Mouse (Mus musculus): ENCODE data around the gene Rgs3. TPM values are rescaled to one million over a fixed set of nuclear protein-coding genes. Genes with fewer than 3 reads are reported as not detected.
A peak's percentile ranks its signal among the peaks of the same experiment; 100 is the strongest.

The Rgs3 gene
- total RNA-seq, 2 experiments from 2014 or later = 6.5 to 11.3 TPM

DNA sequence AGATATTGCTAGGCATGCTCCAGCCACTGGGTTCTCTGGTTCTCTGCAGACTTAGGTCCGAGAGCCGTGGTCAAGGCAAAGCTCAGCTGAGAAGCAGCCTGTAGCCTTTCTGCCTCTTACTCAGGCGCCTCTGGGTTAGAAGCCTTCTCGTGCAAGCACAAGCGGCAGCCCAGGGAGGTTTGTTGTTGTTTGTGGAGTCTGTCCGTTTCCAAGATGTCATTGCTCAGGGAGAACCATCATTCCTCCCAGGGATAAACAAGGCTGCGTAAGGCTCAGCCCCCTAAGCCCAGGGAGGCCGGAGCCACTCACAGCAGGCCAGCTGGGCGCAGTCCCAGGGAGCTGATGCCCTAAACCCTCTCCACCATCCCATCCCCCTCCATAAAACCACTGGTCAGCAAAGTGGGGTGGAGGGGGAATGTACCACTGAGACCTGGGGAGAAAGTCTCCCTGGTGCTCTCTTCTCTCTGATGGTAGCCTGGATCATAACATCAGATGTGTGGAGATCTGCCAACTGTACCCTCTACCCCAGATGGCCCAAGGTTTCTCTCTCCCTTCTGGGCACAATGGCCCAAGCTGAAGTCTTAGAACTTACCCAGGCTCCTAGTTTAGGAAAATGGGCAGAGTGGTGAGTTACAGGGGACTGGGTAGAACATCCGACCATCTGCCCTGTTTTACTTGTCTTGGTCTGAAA is 117.5 kb downstream of the Rgs3 start:
- ATAC-seq (replicated peaks; ENCODE audit: poor library complexity, severe bottlenecking) = no peak

DNA sequence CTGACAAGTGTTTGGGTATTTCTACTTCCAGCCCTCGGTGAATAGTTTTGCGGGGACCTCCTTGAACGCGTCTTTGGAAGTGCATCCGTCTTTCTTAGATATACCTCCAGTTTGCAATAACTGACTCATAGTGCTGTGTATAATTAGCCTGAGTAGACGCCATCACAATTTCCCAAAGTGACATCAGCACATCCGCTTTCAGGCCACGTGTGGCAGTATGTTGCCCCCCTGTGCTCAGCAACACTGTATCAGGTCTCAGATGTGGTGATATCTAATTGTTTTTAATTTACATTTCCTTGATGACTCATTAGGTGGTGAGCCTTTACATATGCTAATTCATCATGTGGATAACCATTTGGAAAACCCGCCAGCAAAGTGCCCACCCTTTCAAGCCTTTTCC is 119.5 kb downstream of the Rgs3 start:
- ATAC-seq (replicated peaks; ENCODE audit: poor library complexity, severe bottlenecking) = no peak

DNA sequence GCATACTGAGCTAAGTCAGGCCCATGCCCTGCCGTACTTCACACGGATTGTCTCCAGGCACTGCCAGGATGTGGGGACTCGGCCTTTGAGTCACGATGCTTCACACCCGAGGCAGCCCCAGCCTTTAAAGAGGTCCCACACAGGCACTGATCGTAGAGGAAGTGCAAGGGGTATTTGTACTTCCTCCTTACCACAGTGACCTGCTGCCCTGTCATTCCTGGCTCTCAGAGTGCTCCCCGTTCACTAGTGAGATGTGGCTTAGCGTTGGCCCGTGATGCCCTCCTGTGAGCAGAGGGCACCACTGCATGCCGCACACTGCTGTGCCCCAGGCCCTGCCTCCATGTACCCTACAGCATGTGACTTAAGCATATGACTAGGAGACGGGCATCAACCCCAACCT is 121.8 kb downstream of the Rgs3 start:
- peak; percentile 86 for ATAC-seq (replicated peaks; ENCODE audit: poor library complexity, severe bottlenecking)

DNA sequence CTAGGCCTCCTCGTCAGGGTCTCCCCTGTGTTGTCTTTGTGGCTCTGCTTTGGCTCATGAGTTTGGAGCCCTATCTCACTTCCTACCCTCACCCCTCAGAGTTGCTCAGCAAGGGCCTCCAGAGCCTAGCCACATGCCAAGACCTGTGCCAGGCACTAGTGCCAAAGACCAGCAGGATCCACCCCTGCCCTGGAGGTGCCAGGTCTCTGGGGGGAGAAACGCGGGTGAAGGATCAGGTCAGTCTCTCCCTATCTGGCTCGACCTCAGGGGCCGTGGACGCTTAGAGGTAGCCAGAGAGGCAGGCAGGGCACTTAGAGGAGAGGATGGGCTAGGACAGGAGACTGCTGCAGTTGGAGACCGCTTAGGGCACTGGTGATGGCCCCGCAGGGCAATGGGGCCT is 122.7 kb downstream of the Rgs3 start:
- no peak for ATAC-seq (replicated peaks; ENCODE audit: poor library complexity, severe bottlenecking)

DNA sequence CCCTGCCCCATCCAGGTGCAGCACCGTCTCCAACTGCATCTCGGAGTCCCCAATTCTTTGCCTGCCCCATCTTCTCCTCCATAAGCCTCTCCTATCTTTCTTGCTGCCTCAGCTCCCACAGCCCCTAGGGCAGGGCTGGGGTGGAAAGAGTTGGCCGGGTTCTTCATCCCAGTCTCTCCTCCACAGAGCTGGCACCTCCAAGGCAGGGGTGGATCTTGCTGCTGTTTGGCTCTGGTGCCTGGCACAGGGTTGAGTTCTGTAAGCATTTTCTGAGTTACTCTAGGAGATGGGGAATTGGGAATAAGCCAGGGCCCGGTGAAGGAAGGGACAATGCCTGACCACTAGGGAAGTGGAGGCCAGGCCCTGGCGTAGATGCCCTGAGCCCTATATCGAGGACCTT is 123.5 kb downstream of the Rgs3 start:
- ATAC-seq (replicated peaks; ENCODE audit: poor library complexity, severe bottlenecking) = no peak

DNA sequence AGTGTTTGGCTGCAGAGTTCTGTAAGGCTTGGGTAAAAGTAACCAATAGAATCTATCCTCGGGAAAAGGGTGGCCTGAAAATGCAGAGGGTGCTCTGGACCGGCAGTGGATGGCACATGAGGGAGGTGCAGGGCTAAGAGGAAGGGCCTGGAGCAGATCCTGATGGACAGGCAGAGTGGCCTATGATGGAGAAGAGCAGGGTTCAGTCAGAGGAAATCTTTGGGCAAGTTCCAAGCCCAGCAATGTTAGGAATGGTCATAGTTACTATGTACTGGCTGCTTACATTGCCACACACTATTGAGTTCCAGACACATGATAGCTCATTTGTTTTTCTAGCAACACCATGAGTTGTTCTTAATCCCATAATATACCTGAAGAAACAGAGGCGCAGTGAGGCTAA is 124.7 kb downstream of the Rgs3 start:
- no peak for ATAC-seq (replicated peaks; ENCODE audit: poor library complexity, severe bottlenecking)

DNA sequence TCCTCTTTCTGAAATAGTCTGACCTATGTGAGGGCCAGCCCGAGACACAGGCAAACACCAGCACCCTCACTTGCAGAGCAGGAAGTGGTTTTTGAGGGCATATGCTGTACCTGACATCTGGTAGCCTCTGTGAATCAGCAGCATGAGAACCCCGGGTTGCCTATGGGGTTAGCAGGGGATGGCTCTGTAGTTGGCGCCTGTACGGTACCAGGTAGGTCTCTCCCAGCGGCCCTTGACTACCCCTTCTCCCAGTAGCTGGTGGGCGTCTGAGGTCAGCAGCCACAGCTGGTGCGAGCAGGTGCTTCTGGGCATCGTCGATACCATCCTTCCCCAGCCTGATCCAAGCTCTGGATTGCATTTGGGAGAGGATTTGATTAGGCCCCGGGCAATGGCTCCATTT is 125.6 kb downstream of the Rgs3 start:
- ATAC-seq (replicated peaks; ENCODE audit: poor library complexity, severe bottlenecking) = peak; percentile 55

DNA sequence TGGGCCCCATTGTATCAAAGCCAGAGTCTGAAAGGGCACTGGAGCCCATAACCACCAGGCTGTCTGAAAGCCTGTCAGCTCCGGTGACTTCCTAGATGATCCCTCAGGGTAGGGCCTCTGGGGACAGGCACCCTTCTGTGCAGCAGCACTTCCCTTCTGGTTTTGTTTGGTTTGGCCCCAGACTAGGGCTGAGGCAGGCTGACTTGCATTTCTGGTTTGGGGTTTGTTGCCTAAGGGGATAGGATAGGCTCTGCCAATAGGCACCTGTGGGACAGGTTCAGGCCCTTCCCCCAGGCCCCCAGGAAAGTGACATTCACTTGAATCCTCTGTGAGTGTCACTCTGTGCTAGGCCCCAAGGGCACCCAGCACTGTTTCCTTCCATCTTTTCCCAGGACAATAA is 127.1 kb downstream of the Rgs3 start:
- peak; percentile 66 for ATAC-seq (replicated peaks; ENCODE audit: poor library complexity, severe bottlenecking)

DNA sequence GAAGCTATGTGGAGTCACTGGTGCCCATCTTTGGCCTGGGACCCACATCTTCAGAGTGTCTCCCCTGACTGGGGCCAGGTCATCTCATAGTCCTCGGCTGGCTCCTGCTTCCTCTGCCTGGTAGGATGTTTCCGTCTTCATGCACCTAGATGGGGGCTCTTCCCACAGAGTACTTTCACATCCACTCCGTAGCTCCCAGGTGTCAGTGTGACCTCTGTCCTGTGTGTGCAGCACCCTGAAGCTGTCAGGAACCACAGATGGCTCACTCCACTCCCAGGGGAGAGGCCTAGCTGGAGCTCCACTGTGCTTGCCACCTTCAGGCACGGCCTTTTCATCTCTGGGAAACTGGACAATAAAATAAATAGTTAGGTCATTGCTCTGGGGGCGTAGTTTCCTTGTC is 128.5 kb downstream of the Rgs3 start:
- no peak for ATAC-seq (replicated peaks; ENCODE audit: poor library complexity, severe bottlenecking)

DNA sequence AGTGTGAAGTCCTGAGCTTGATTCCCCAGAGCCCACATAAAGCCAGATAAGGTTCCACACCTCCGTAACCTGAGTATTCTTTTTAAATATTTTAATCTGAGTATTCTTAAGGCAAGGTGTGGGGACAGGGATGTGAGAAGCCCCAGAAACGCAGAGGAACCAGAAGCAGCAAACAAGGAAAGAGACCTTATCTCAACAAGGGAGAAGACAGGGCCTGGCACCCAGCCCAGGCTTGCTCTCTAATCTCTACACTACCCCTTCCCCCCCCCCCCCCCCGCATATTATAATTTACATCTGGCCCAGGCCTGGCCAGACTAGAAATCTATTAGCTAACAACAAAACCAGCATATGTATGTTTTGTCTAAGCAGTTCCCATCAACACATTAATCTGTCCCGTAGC is 131.3 kb downstream of the Rgs3 start:
- ATAC-seq (replicated peaks; ENCODE audit: poor library complexity, severe bottlenecking) = no peak

DNA sequence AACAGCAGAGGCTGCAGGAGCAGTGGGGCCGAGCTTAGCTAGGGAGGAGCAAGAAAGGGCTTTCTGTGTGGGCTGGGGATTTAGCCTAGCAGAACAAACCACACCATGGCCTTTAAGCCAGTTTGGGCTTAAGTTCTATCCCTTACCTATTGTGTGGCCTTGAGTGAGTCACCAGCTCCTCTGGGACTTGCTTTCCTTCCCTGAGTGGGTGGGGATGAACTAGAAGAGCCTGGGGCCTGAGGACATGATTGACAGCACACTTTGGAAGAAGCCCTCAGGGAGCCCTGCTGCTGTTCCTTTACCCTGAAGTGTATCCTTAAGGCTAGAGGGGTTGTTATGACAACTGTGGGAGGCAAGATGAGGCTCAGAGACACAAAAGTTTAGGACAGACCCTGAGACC is 132.0 kb downstream of the Rgs3 start:
- no peak for ATAC-seq (replicated peaks; ENCODE audit: poor library complexity, severe bottlenecking)

DNA sequence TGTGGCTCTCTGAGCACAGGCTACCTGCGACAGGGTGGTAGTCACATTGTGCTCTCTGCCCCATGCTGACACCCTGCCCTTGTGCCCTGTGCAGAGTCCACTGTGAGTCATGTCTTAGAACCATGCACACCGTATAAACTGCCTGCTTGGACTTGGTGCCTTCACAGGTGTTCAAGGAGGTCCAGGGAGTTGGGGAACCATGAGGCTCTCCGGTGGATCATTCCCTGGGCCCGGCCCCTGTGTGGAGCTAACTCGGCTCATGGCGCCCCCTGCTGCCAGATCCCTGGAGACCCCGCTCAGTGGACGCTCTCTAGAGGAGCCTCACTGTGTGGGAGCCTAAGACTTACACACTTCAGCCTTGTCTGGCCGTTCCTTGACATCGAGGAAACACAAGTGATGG is 134.2 kb downstream of the Rgs3 start:
- peak; percentile 60 for ATAC-seq (replicated peaks; ENCODE audit: poor library complexity, severe bottlenecking)

DNA sequence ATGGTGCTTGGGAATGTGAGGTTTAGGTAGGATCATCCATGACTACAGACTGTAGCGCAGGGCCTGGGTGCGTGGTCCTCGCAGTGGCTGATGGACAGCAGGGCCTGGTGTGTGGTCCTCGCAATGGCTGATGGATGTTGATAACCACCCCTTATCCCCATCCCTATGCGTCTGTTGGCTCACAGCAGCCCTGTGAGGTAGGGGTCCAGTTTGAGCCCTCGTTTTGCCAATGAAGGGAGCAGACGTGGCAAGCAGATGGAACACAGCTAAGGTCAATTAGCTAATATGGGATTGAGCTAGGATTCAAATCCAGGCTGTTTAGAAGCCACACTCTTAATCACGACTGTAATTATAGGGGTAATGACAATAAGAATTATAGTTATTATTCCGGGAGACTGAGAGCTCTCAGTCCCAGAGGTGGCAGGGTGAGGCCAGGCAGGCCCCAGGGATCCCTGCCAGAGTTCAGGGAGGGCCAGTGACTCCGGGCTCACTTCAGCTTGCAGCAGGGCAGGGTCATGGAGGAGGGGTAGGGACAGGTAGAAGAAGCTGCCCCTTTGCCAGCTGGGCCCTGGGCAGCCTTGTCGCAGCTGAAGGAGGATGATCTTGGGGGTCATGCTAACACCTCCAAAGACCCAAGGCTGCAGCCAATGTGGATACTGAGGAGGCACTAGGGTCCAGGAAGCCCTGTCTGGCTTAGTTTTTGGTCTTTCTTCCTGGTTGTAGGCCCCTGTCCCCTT is 135.2 kb downstream of the Rgs3 start:
- ATAC-seq (replicated peaks; ENCODE audit: poor library complexity, severe bottlenecking) = no peak

DNA sequence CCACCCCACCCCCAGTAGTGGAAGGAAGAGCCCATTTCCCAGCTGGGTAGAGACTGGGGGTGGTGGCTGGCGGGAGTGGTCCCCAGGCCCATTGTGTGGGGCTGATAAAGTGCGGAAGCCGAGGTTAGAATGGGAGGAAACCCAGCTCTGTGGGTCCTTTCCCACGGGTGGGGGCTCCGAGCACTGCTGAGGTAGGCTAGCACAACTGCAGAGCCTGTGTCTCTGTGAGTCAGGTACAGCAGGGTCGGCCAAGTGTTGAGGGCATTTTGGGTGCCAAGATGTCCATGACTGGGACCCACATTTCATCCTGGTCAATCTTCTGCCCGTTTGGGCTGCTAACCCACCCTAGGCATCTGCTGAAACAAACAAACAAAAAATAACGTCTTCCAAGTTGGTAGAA is 135.9 kb downstream of the Rgs3 start:
- ATAC-seq (replicated peaks; ENCODE audit: poor library complexity, severe bottlenecking) = no peak

DNA sequence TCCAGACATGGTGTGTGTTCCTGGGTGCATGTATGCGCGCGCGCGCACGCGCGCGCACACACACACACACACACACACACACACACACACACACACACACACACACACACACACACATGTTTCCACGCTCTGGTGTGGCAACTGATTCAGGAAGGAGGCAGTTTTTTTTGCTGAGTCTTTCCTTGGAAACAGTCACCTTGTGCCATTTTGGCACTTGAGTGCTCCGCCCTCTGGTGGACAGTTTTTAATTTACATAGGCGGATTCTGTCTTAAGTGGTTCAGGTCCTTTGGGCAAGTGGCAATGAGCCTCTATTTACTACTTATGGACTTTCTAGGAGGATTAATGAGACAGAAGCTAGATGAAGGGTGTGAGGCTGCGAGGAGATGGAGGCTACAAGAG is 136.3 kb downstream of the Rgs3 start:
- ATAC-seq (replicated peaks; ENCODE audit: poor library complexity, severe bottlenecking) = peak; percentile 29; the same call in 1 of the 2 replicates

DNA sequence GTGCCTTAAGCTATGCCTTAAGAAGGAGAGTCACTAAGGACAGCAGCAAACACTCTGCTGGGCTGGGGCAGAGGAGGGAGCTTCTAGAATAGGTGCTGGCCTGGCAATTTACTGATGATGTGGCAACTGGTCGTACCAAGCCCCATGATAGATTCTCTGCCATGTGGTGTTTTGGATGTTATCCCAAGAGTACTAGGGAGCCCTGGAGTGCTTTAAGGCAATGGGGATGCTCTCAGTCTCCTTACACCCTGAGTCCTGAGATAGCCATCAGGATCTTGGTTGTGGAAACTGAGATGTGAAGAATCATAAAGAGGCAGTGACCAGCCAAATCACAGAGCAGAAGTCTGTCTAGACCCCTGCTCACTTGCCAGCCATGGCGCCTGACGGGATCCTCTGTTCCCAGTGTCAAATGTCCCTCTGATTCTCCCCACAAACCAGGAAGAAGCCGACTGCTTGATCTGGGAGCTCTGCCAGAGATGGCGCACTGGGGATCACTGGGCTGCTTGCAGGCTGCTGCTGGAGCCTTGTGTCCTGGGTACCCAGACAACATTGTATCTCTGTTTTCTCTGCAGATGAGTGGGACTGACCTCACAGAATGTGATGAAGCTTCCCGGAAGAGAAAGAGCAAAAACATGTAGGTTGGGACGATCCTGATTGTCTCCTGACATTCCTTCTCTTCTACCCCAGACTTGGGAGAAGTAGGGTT is 137.2 kb downstream of the Rgs3 start:
- ATAC-seq (replicated peaks; ENCODE audit: poor library complexity, severe bottlenecking) = no peak

DNA sequence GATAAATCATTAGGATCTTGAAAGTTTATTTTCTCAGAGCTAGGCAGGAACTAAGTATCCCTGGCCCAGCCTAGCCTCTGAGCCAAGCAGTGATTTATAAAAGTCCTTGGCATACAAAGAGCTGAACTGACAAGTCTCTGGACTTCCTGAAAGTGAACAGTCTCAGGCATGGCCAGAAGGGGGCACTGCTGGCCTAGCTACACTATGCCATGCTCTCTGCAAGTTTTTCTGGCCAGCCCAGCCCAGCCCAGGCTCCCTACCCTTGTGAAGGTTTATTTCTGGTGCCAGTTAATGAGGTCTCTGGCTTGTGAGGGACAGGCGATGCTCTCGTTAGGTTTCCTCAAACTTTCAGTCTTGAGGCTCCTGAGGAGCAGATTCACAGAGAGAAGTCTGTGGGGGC is 137.8 kb downstream of the Rgs3 start:
- ATAC-seq (replicated peaks; ENCODE audit: poor library complexity, severe bottlenecking) = peak; percentile 54

DNA sequence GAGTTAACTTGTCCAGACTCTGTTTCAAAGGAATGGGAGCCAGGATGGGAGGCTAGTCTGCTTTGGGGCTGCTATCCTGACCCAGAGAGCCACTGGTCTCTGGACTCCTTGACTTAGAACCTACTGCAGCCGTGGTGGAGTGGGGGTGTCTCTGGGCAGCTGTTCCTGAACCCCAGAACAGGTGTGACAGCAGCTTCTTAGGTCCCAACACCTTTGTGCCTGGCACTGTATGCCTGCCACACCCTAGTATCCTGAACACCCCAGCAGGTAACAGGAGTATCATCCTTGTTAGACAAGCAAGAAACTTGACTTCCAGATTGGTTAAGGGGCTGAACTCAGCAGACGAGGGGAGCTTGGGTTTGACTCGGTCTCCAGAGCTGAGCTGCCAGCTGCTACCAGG is 138.9 kb downstream of the Rgs3 start:
- ATAC-seq (replicated peaks; ENCODE audit: poor library complexity, severe bottlenecking) = no peak

DNA sequence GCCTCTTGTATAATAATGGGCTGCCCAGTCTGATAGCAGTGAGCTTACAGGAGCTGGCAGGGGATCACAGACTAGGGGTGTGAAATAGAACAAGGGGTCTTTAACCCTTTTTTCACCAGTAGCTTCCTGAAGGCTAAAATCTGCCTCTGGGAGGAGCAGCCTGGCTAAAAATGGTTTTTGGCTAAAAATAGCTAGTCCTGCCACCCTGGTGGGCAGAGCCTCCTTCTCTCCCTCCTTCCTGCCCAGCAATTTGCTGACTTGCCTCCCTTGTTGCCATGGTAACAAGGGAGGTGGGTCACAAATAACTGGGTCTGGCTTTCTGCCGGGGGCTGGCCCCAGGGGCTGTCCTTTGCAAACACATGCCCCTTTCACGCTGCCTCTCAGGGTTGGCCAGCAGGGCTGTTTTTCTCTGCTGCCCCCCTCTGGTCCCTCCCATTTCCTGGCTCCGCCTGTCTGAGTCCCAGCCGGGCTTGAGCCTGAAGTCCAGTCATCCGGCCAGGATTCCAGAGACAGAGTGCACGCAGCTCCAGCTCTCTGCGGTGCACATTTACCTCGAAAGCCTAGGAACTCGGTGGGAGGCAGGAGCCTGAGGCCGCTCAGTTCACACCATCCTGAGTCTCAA is 139.7 kb downstream of the Rgs3 start:
- peak; percentile 88 for ATAC-seq (replicated peaks; ENCODE audit: poor library complexity, severe bottlenecking)

DNA sequence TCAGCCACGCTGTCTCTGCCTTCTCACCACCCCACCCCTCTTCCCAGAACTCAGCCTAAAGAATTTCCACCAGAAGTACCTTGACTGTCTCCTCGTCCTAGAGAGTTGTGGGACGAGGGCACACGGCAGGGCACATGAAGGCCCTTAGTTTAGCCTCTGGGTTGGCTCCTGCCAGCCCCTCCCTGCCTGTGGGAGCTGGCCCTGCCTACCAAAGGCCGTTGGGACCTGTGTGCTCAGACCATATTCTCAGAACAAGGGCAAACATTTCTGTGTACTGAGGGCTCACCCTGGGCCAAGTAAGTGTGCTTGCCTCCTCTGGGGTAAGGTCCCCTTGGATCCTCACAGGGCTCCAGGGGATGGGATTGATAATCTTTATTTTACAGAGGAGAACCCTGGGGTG is 140.8 kb downstream of the Rgs3 start:
- no peak for ATAC-seq (replicated peaks; ENCODE audit: poor library complexity, severe bottlenecking)

DNA sequence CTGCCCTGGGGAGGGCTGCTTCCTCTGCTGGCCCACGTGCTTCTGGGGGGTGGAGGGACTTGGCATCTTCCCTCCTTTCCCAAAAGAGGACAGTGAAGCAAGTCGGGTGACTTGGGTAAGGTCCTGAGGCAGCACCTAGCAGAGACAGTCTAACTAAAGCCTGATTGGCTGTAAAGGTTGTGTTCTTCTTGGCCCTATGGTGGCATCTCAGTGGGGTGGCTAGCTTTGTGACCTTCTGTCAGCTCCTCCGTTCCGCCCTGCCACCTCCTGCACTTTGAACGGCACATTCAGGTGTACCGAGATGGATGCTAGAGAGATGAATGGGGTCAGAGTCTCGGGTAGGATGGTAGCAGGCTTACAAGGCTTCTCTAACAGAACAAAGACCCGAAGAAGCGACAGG is 143.5 kb downstream of the Rgs3 start:
- ATAC-seq (replicated peaks; ENCODE audit: poor library complexity, severe bottlenecking) = no peak
